Mouse (Mus musculus) limb, embryonic 14.5 days (tissue): ENCODE results near the gene Rnf207. TPM values are rescaled to one million over a fixed set of nuclear protein-coding genes. Genes with fewer than 3 reads are reported as not detected.

ENCODE experiments used
- ATAC-seq: fragments of 200-750 bp; cut with Nextera tagmentation; 2 replicates; pipeline ENCODE4 v1.8.0; 2017; ENCODE audit warnings: low read depth, moderate number of reproducible peaks, moderate TSS enrichment; ENCODE audit not compliant: low FRiP score
- DNase-seq: peaks from one replicate; pipeline ENCODE4 v3.0.0-alpha.2; 2015; ENCODE audit warnings: low spot score
- H3K27ac ChIP-seq: fragments of 300-500 bp; sonication (generic); replicated peaks from 2 replicates; pipeline ENCODE4 v1.5.1; 2014; ENCODE audit warnings: low read depth, mild to moderate bottlenecking, low read length, moderate library complexity, mixed read lengths
- H3K27me3 ChIP-seq: fragments of 300-500 bp; sonication (generic); 2 replicates; pipeline ENCODE4 v1.6.1; 2014; ENCODE audit warnings: low read length, mixed read lengths; ENCODE audit not compliant: control insufficient read depth, insufficient read depth
- H3K36me3 ChIP-seq: fragments of 300-500 bp; sonication (generic); 2 replicates; pipeline ENCODE4 v1.6.1; 2014; ENCODE audit warnings: mild to moderate bottlenecking, low read length, moderate library complexity, mixed read lengths; ENCODE audit not compliant: control insufficient read depth, insufficient read depth
- H3K4me1 ChIP-seq: fragments of 300-500 bp; sonication (generic); 2 replicates; pipeline ENCODE4 v1.6.1; 2014; ENCODE audit warnings: antibody characterized with exemption, low read length, mixed read lengths; ENCODE audit not compliant: control insufficient read depth, insufficient read depth
- H3K4me2 ChIP-seq: fragments of 300-500 bp; sonication (generic); replicated peaks from 2 replicates; pipeline ENCODE4 v1.6.1; 2014; ENCODE audit warnings: low read depth, mild to moderate bottlenecking, low read length, moderate library complexity; ENCODE audit not compliant: severe bottlenecking
- H3K4me3 ChIP-seq: fragments of 300-500 bp; sonication (generic); replicated peaks from 2 replicates; pipeline ENCODE4 v1.5.1; 2014; ENCODE audit warnings: low read length
- H3K9ac ChIP-seq: fragments of 300-500 bp; sonication (generic); 2 replicates; pipeline ENCODE4 v1.6.1; 2014; ENCODE audit warnings: mild to moderate bottlenecking, low read depth, low read length, moderate library complexity; ENCODE audit not compliant: severe bottlenecking
- H3K9me3 ChIP-seq: fragments of 300-500 bp; sonication (generic); 2 replicates; pipeline ENCODE4 v1.6.1; 2016; ENCODE audit warnings: low read length; ENCODE audit not compliant: control insufficient read depth
- POLR2A ChIP-seq: fragments of 200-500 bp; IDR thresholded peaks from 2 replicates; pipeline ENCODE4 v1.8.0; 2012; ENCODE audit warnings: inconsistent platforms, mild to moderate bottlenecking, moderate library complexity, borderline replicate concordance; ENCODE audit not compliant: insufficient read depth, insufficient read length; ENCODE audit errors: extremely low read depth
- WGBS: fragments of 180-500 bp; shearing (Covaris S2); extraction: QIAGEN DNeasy Blood & Tissue Kit; methylation state at CpG from one replicate; pipeline ENCODE4 v1.1.7; 2014; 5-methylcytosine and 5-hydroxymethylcytosine counted together
- polyA plus RNA-seq, 2 experiments: library from polyadenylated mRNA; depleted of rRNA in 1 of 2; stranded (reverse) in 1 of 2; unstranded in 1 of 2; fragments of >200 nt; fragmentation: Nextera tagmentation in 1 of 2; extraction: Ambion mirVana in 1 of 2; gene quantifications; 2 replicates each; pipeline versions ENCODE4 v1.2.1 to v1.2.3; 2012 to 2014

The Rnf207 gene
- polyA plus RNA-seq, 2 experiments, result 0.50 to 0.92 TPM

DNA sequence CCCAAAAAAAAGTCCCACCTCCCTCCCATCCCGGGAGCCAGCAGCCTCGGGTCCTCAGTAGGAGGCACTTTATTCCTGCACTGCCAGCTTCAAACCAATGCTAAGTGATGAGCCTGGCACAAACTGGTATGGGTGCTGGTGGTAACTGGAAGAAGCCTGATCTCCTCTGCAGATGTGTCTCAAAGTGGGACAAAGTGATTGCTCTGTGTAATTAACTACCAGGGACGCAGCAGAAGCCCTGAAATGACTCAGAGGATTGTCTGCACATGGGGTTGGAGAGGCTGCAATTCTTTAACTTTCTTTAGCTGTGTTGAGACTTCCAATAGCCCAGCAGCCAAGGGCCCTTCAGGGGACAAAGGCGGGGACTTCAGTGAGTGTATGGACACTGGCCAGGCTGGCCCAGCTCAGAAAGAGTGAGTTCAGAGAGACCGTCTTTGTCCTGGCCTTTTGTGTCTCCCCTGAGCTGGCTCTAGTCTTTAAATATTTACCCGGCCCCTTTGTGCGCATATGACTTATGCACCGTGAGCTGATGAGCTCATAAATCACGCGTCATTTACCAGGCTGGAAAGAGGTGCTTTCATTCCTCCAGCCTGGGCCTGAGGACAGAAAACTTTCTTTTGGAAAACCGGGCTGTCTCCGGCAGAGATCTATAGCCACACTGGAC, 26.6 kb downstream of the Rnf207 start:
- 15% methylated on average over 12 of the region's 12 CpGs for WGBS
- H3K36me3 ChIP-seq, result no peaks in the 10 kb centered on the region
- H3K27ac ChIP-seq, result no peak overlapping the region
- DNase-seq, result no peak
- no peak for TF ChIP-seq POLR2A
- no peaks in the 10 kb centered on the region for H3K9me3 ChIP-seq
- no peak overlapping the region for H3K4me3 ChIP-seq
- peaks cover 57% of the 10 kb centered on the region for H3K27me3 ChIP-seq
- H3K9ac ChIP-seq, result no peak overlapping the region
- H3K4me1 ChIP-seq, result peaks cover 2% of the 10 kb centered on the region
- no peak overlapping the region for H3K4me2 ChIP-seq
- ATAC-seq, result no peak

DNA sequence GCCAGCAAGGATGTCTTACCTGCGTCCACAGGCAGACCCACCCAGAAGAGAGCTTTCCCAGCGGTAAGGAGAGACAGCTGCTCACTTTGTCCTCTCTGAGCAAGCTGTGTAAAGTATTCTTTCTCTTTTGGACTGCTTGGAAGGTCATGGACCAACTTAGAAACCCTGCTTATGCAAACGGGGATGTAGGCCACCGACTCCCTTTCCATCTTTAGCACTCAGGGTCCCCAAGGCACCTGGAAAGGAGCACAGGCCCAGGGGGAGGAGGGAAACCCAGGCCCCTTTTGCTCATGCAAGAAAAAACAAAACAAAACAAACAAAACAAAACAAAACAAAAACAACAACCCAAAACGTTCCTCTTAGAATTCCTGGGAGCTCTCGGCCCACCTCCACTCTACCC, 27.2 kb downstream of the Rnf207 start, which contains the start of gene Hes3:
Hes3 (minus strand) TSS at position 101 of the 400 bp plus-strand sequence.
- Histone ChIP-seq H3K27ac (no peak within 1 kb of the TSS), H3K4me3 (peak within 1 kb of the TSS; percentile 24), H3K4me2 (peak within 1 kb of the TSS; percentile 50), H3K4me1 (peaks cover 2% of the 10 kb centered on the region), H3K9ac (no peak within 1 kb of the TSS), H3K36me3 (no peaks in the 10 kb centered on the region), H3K9me3 (no peaks in the 10 kb centered on the region), H3K27me3 (peaks cover 64% of the 10 kb centered on the region)
- 27% methylated on average over 6 of the region's 6 CpGs for WGBS
- ATAC-seq (no peak), DNase-seq (no peak)
- TF ChIP-seq POLR2A, result no peak

DNA sequence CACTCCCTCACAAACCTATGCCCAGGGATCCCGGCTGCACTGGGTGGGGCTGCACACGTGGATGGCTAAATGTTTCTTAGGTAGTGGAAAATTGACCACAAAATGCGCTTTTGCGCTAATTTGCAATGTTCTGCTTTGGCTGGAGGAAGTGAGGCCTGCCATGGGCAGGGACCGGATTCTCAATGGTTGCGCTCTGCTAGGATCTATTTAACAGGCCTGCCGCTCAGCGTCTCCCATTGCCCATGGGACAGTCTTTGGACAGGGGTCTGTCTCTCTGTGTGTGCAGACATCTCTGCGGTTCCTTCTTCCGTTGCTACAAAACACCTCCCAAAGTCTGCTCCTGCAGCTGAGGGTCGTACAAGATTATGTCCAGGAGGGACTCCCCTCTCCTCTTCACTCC, 27.8 kb downstream of the Rnf207 start:
- Histone ChIP-seq H3K4me3 (peak overlapping the region; percentile 24), H3K4me1 (peaks cover 2% of the 10 kb centered on the region), H3K36me3 (no peaks in the 10 kb centered on the region), H3K4me2 (no peak overlapping the region), H3K9me3 (no peaks in the 10 kb centered on the region), H3K27me3 (peaks cover 70% of the 10 kb centered on the region), H3K27ac (no peak overlapping the region), H3K9ac (no peak overlapping the region)
- WGBS, result 19% methylated on average over 11 of the region's 11 CpGs
- ATAC-seq (no peak), DNase-seq (no peak)
- TF ChIP-seq POLR2A, result no peak

DNA sequence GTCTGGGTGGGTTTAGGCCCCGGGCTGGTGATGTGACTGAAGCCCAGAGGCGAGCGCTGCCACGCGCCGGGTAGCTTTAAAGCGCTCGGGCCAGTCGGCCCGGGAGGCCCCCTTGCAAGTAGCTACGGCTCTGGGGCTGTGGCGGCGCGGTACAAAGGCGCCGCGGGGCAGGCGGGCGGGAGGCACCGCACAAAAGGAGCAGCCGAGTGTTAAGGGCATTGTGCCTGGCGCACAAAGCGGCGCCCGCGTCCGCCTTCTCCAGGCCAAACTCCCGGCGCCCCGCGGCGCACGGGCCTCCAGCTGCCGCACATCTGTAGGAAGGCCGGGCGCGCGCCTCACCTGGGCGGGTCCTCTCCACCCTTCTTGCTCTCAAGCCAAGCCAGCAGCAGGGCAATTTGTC, 28.4 kb downstream of the Rnf207 start:
- H3K4me2 ChIP-seq, result peak overlapping the region; percentile 50
- no peaks in the 10 kb centered on the region for H3K36me3 ChIP-seq
- no peak overlapping the region for H3K27ac ChIP-seq
- peak overlapping the region; percentile 24 for H3K4me3 ChIP-seq
- TF ChIP-seq POLR2A, result no peak
- ATAC-seq, result no peak
- peaks cover 2% of the 10 kb centered on the region for H3K4me1 ChIP-seq
- no peaks in the 10 kb centered on the region for H3K9me3 ChIP-seq
- no peak for DNase-seq
- under 1% methylated on average over 25 of the region's 39 CpGs for WGBS
- H3K9ac ChIP-seq, result no peak overlapping the region
- H3K27me3 ChIP-seq, result peaks cover 76% of the 10 kb centered on the region

DNA sequence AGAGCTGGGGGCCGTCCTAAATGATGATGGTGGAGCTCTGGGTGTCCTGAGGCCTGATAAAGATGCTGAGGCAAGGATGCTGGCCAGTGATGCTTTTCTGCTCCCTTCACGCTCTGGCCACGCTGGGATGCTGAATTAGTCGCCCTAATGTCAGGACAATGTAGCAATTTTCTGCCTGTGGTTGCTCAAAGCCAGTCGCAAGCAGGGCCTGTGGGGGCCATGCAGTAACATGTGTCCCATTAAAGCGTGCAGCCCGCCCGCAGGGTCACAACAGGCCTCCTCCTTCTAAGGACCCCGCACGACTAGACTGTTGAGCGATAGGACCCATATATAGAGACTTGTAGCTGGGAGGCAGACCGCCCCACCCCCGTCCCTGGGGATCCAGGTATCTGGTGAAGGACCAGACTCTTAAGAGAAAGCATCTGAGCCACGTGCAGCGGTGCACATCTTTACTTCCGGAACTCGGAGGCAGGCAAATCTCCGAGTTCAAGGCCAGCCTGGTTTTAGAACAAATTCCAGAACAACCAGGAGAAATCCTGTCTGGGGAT, 30.3 kb downstream of the Rnf207 start:
- ATAC-seq (no peak), DNase-seq (no peak)
- Histone ChIP-seq H3K9ac (no peak overlapping the region), H3K4me1 (peaks cover 4% of the 10 kb centered on the region), H3K9me3 (no peaks in the 10 kb centered on the region), H3K4me2 (no peak overlapping the region), H3K27ac (no peak overlapping the region), H3K4me3 (no peak overlapping the region), H3K36me3 (no peaks in the 10 kb centered on the region), H3K27me3 (peaks cover 92% of the 10 kb centered on the region)
- 55% methylated on average over 18 of the region's 18 CpGs for WGBS
- TF ChIP-seq POLR2A, result no peak
